17 mouse cellular contexts compared by ENCODE assay signal in the genomic region with DNA sequence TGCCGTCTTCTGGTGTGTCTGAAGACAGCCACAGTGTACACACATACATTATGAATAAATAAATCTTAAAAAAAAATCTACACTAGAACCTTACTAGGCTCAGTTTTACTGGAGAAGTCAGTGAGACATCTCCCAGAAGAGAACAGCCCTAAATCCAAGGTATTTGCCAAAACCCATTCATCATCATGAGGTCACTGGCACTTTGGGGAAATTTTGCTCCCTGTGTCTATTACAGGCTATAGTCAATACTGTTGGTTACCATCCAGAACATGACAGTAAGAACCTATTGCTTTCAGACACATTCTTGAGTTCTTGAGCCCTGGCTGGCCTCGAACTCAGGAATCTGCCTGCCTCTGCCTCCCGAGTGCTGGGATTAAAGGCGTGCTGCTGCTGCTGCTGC.
"Had no signal": no experiment of that assay in that cellular context is flagged by ENCODE, and none has a peak within 500 bp of the region (broad histone marks: within the 10 kb centered on the region; RNA-seq: fewer than 3 reads in every experiment).

No protein-coding gene starts in this region.

- H3K4me2 ChIP-seq: lung, embryonic 15.5 days; midbrain, embryonic 11.5 days; midbrain, embryonic 13.5 days; midbrain, embryonic 15.5 days; neural tube, embryonic 12.5 days had no signal

- H3K4me1 ChIP-seq: lung, embryonic 15.5 days; megakaryocyte, embryonic 14.5 days; midbrain, embryonic 15.5 days; neural tube, embryonic 12.5 days had no signal

- H3K27ac ChIP-seq: lung, embryonic 15.5 days; macrophage; midbrain, embryonic 13.5 days; midbrain, embryonic 15.5 days; neural tube, embryonic 12.5 days had no signal

- ATAC-seq: lung, postnatal 0 days; midbrain, embryonic 13.5 days; midbrain, embryonic 15.5 days had no signal

- H3K27me3 ChIP-seq: lung, embryonic 15.5 days; megakaryocyte, embryonic 14.5 days; midbrain, embryonic 13.5 days; midbrain, embryonic 15.5 days; neural tube, embryonic 12.5 days had no signal

- H3K36me3 ChIP-seq: lung, embryonic 15.5 days; midbrain, embryonic 15.5 days; neural tube, embryonic 12.5 days had no signal

- DNase-seq: lung, adult 2 months; lung, postnatal 14 days; lung, postnatal 36 days; right cerebral cortex, postnatal 25 days; right cerebral cortex, postnatal 4 days; spleen, adult 18-20 months; thymus, adult 18-20 months; thymus, postnatal 14 days; thymus, postnatal 36 days had no signal

- H3K9me3 ChIP-seq: lung, embryonic 15.5 days; midbrain, embryonic 13.5 days; midbrain, embryonic 15.5 days; neural tube, embryonic 12.5 days had no signal

- H3K9ac ChIP-seq: lung, embryonic 15.5 days; midbrain, embryonic 13.5 days; midbrain, embryonic 15.5 days; neural tube, embryonic 12.5 days had no signal

- H3K4me3 ChIP-seq: lung, embryonic 15.5 days; megakaryocyte, embryonic 14.5 days; midbrain, embryonic 13.5 days; midbrain, embryonic 15.5 days; neural tube, embryonic 12.5 days had no signal
